Mouse (Mus musculus): ENCODE data around the gene Suclg2. TPM values are rescaled to one million over a fixed set of nuclear protein-coding genes. Genes with fewer than 3 reads are reported as not detected.

The Suclg2 gene
- polyA plus RNA-seq, 1 experiment from 2014 or later, result 47.7 TPM

GRCm38 (mm10) chr6:95556320-95556719 lies 162.3 kb downstream of the Suclg2 start:
- Histone ChIP-seq H3K27ac (replicated peaks) (no peak overlapping the region), H3K4me1 (no peaks in the 10 kb centered on the region), H3K9me3 (replicated peaks) (no peaks in the 10 kb centered on the region), H3K9ac (no peak overlapping the region), H3K27me3 (no peaks in the 10 kb centered on the region), H3K4me3 (replicated peaks) (no peak overlapping the region), H3K36me3 (no peaks in the 10 kb centered on the region), H3K4me2 (replicated peaks) (no peak overlapping the region)
- ATAC-seq (ENCODE audit: insufficient number of reproducible peaks, low FRiP score, low TSS enrichment, low read depth), result no peak
- WGBS, result 72% methylated on average over 6 of the region's 6 CpGs

GRCm38 (mm10) chr6:95552339-95552950 lies 166.2 kb downstream of the Suclg2 start:
- Histone ChIP-seq H3K27me3 (no peaks in the 10 kb centered on the region), H3K9ac (no peak overlapping the region), H3K4me1 (no peaks in the 10 kb centered on the region), H3K4me2 (replicated peaks) (no peak overlapping the region), H3K4me3 (replicated peaks) (no peak overlapping the region), H3K9me3 (replicated peaks) (no peaks in the 10 kb centered on the region), H3K36me3 (no peaks in the 10 kb centered on the region), H3K27ac (replicated peaks) (no peak overlapping the region)
- no peak for ATAC-seq (ENCODE audit: insufficient number of reproducible peaks, low FRiP score, low TSS enrichment, low read depth)
- WGBS, result 53% methylated on average over 6 of the region's 6 CpGs

- peaks cover 2% of the 10 kb centered on the region; the same call in 1 of the 2 replicates for H3K4me1 ChIP-seq
- WGBS, result 41% methylated on average over 4 of the region's 4 CpGs
- no peak overlapping the region for H3K4me3 ChIP-seq (replicated peaks)
These were observed 167.6 kb downstream of the Suclg2 start for GRCm38 (mm10) chr6:95551000-95551399.

GRCm38 (mm10) chr6:95546189-95546832 lies 172.3 kb downstream of the Suclg2 start:
- 54% methylated on average over 7 of the region's 7 CpGs for WGBS
- H3K4me2 ChIP-seq (replicated peaks), result no peak overlapping the region
- no peak for ATAC-seq (ENCODE audit: insufficient number of reproducible peaks, low FRiP score, low TSS enrichment, low read depth)
- H3K4me3 ChIP-seq (replicated peaks), result no peak overlapping the region
- 0 out of 2 replicates have a peak overlapping the region, but pooled peaks have one; percentile 39 for H3K27ac ChIP-seq (replicated peaks)
- no peaks in the 10 kb centered on the region for H3K9me3 ChIP-seq (replicated peaks)
- no peaks in the 10 kb centered on the region for H3K27me3 ChIP-seq
- peaks cover 10% of the 10 kb centered on the region; the same call in 1 of the 2 replicates for H3K4me1 ChIP-seq
- no peak overlapping the region for H3K9ac ChIP-seq
- H3K36me3 ChIP-seq, result no peaks in the 10 kb centered on the region

More at GRCm38 (mm10) chr6:95551000-95551399, 167.6 kb downstream of the Suclg2 start:
- Histone ChIP-seq H3K27ac (replicated peaks) (no peak overlapping the region), H3K36me3 (no peaks in the 10 kb centered on the region), H3K4me2 (replicated peaks) (no peak overlapping the region), H3K9me3 (replicated peaks) (no peaks in the 10 kb centered on the region), H3K27me3 (no peaks in the 10 kb centered on the region), H3K9ac (no peak overlapping the region)
- ATAC-seq (ENCODE audit: insufficient number of reproducible peaks, low FRiP score, low TSS enrichment, low read depth), result no peak

GRCm38 (mm10) chr6:95545714-95546113 lies 172.9 kb downstream of the Suclg2 start:
- H3K4me1 ChIP-seq, result peaks cover 10% of the 10 kb centered on the region; the same call in 1 of the 2 replicates
- H3K4me2 ChIP-seq (replicated peaks), result no peak overlapping the region
- H3K9me3 ChIP-seq (replicated peaks), result no peaks in the 10 kb centered on the region
- no peak overlapping the region for H3K9ac ChIP-seq
- no peak overlapping the region for H3K4me3 ChIP-seq (replicated peaks)
- no peaks in the 10 kb centered on the region for H3K36me3 ChIP-seq
- no peak overlapping the region for H3K27ac ChIP-seq (replicated peaks)
- H3K27me3 ChIP-seq, result no peaks in the 10 kb centered on the region
- no peak for ATAC-seq (ENCODE audit: insufficient number of reproducible peaks, low FRiP score, low TSS enrichment, low read depth)

- Histone ChIP-seq H3K9ac (no peak overlapping the region), H3K36me3 (no peaks in the 10 kb centered on the region), H3K4me1 (peaks cover 10% of the 10 kb centered on the region; the same call in 1 of the 2 replicates), H3K9me3 (replicated peaks) (no peaks in the 10 kb centered on the region), H3K4me2 (replicated peaks) (no peak overlapping the region), H3K27ac (replicated peaks) (no peak overlapping the region; the same call in 1 of the 2 replicates), H3K4me3 (replicated peaks) (no peak overlapping the region), H3K27me3 (no peaks in the 10 kb centered on the region)
- 62% methylated on average over 3 of the region's 3 CpGs for WGBS
- ATAC-seq (ENCODE audit: insufficient number of reproducible peaks, low FRiP score, low TSS enrichment, low read depth), result no peak
These were observed 173.3 kb downstream of the Suclg2 start for GRCm38 (mm10) chr6:95545296-95545695.

- H3K9me3 ChIP-seq (replicated peaks), result no peaks in the 10 kb centered on the region
- no peaks in the 10 kb centered on the region for H3K4me1 ChIP-seq
- H3K27me3 ChIP-seq, result no peaks in the 10 kb centered on the region
- no peaks in the 10 kb centered on the region for H3K36me3 ChIP-seq
- H3K4me3 ChIP-seq (replicated peaks), result no peak overlapping the region
- no peak overlapping the region for H3K4me2 ChIP-seq (replicated peaks)
- 75% methylated on average over 3 of the region's 3 CpGs for WGBS
- H3K27ac ChIP-seq (replicated peaks), result no peak overlapping the region
- no peak overlapping the region for H3K9ac ChIP-seq
- no peak for ATAC-seq (ENCODE audit: insufficient number of reproducible peaks, low FRiP score, low TSS enrichment, low read depth)
These were observed 183.4 kb downstream of the Suclg2 start for GRCm38 (mm10) chr6:95535191-95535590.

- WGBS, result 51% methylated on average over 2 of the region's 2 CpGs
- H3K27ac ChIP-seq (replicated peaks), result no peak overlapping the region
- H3K4me2 ChIP-seq (replicated peaks), result no peak overlapping the region
- no peaks in the 10 kb centered on the region for H3K9me3 ChIP-seq (replicated peaks)
- no peaks in the 10 kb centered on the region for H3K36me3 ChIP-seq
- ATAC-seq (ENCODE audit: insufficient number of reproducible peaks, low FRiP score, low TSS enrichment, low read depth), result no peak
- no peaks in the 10 kb centered on the region for H3K4me1 ChIP-seq
- H3K27me3 ChIP-seq, result no peaks in the 10 kb centered on the region
- H3K4me3 ChIP-seq (replicated peaks), result no peak overlapping the region
- H3K9ac ChIP-seq, result no peak overlapping the region
These were observed 198.8 kb downstream of the Suclg2 start for GRCm38 (mm10) chr6:95519846-95520245.

- Histone ChIP-seq H3K36me3 (no peaks in the 10 kb centered on the region), H3K9me3 (replicated peaks) (no peaks in the 10 kb centered on the region), H3K4me2 (replicated peaks) (no peak overlapping the region), H3K4me1 (no peaks in the 10 kb centered on the region), H3K9ac (no peak overlapping the region), H3K27me3 (no peaks in the 10 kb centered on the region), H3K4me3 (replicated peaks) (no peak overlapping the region), H3K27ac (replicated peaks) (no peak overlapping the region)
- ATAC-seq (ENCODE audit: insufficient number of reproducible peaks, low FRiP score, low TSS enrichment, low read depth), result no peak
- 79% methylated on average over 2 of the region's 2 CpGs for WGBS
These were observed 200.2 kb downstream of the Suclg2 start for GRCm38 (mm10) chr6:95518406-95518805.

- no peak overlapping the region for H3K4me2 ChIP-seq (replicated peaks)
- no peaks in the 10 kb centered on the region for H3K4me1 ChIP-seq
- H3K36me3 ChIP-seq, result no peaks in the 10 kb centered on the region
- ATAC-seq (ENCODE audit: insufficient number of reproducible peaks, low FRiP score, low TSS enrichment, low read depth), result no peak
- no peak overlapping the region for H3K4me3 ChIP-seq (replicated peaks)
- H3K27ac ChIP-seq (replicated peaks), result no peak overlapping the region
- WGBS, result 89% methylated on average over 5 of the region's 5 CpGs
- H3K9ac ChIP-seq, result no peak overlapping the region
- H3K27me3 ChIP-seq, result no peaks in the 10 kb centered on the region
- H3K9me3 ChIP-seq (replicated peaks), result no peaks in the 10 kb centered on the region
These were observed 202.9 kb downstream of the Suclg2 start for GRCm38 (mm10) chr6:95515721-95516120.

- 55% methylated on average over 10 of the region's 10 CpGs for WGBS
- no peak overlapping the region for H3K4me2 ChIP-seq (replicated peaks)
- H3K4me3 ChIP-seq (replicated peaks), result no peak overlapping the region
- ATAC-seq (ENCODE audit: insufficient number of reproducible peaks, low FRiP score, low TSS enrichment, low read depth), result no peak
- no peaks in the 10 kb centered on the region for H3K4me1 ChIP-seq
- no peaks in the 10 kb centered on the region for H3K36me3 ChIP-seq
- H3K9ac ChIP-seq, result no peak overlapping the region
- no peaks in the 10 kb centered on the region for H3K9me3 ChIP-seq (replicated peaks)
- no peak overlapping the region for H3K27ac ChIP-seq (replicated peaks)
- no peaks in the 10 kb centered on the region for H3K27me3 ChIP-seq
These were observed 203.9 kb downstream of the Suclg2 start for GRCm38 (mm10) chr6:95514726-95515125.

GRCm38 (mm10) chr6:95511689-95512088 lies 206.9 kb downstream of the Suclg2 start:
- H3K36me3 ChIP-seq, result no peaks in the 10 kb centered on the region
- H3K4me1 ChIP-seq, result no peaks in the 10 kb centered on the region
- ATAC-seq (ENCODE audit: insufficient number of reproducible peaks, low FRiP score, low TSS enrichment, low read depth), result no peak
- WGBS, result 97% methylated on average over 1 of the region's 1 CpGs
- no peaks in the 10 kb centered on the region for H3K9me3 ChIP-seq (replicated peaks)
- no peaks in the 10 kb centered on the region for H3K27me3 ChIP-seq
- no peak overlapping the region for H3K27ac ChIP-seq (replicated peaks)
- H3K4me3 ChIP-seq (replicated peaks), result no peak overlapping the region
- no peak overlapping the region for H3K9ac ChIP-seq
- no peak overlapping the region for H3K4me2 ChIP-seq (replicated peaks)

All from embryonic facial prominence, embryonic 15.5 days (tissue).